Mouse (Mus musculus) small intestine, adult 2 months (tissue): ENCODE data around the gene Setd2.

Source experiments
- CTCF ChIP-seq: fragments of 200-500 bp; IDR thresholded peaks from 2 replicates; pipeline ENCODE4 v1.5.1; 2012; ENCODE audit warnings: low read depth, mild to moderate bottlenecking, control low read depth, inconsistent platforms, low read length, moderate library complexity, mixed read lengths; ENCODE audit not compliant: insufficient replicate concordance, insufficient read length; ENCODE audit errors: extremely low read depth
- POLR2A ChIP-seq: fragments of 200-500 bp; IDR thresholded peaks from 2 replicates; pipeline ENCODE4 v1.6.1; 2012; ENCODE audit warnings: low read depth, mild to moderate bottlenecking, control low read depth, inconsistent platforms, low read length, moderate library complexity

- TF ChIP-seq CTCF, result no peak
- TF ChIP-seq POLR2A, result no peak
These were observed 127.1 kb downstream of the Setd2 start for GRCm38 (mm10) chr9:110659521-110659920.
